Mouse (Mus musculus): ENCODE measurements around the gene Acp7.

GRCm38 (mm10) chr7:28672276-28672675, 41.1 kb upstream of the Acp7 start:
- no peak for TF ChIP-seq POLR2A (IDR thresholded peaks at IDR 0.05; ENCODE audit: borderline replicate concordance, extremely low read depth, insufficient read depth, insufficient read length, poor library complexity, severe bottlenecking)
- no peak for TF ChIP-seq CTCF (IDR thresholded peaks at IDR 0.05; ENCODE audit: borderline replicate concordance, extremely low read depth, insufficient read depth, insufficient read length)

Measured in brain, embryonic 14.5 days (tissue).